Mouse (Mus musculus) lung, postnatal 0 days (tissue): ENCODE measurements around the gene Spata13. TPM values are rescaled to one million over a fixed set of nuclear protein-coding genes. Genes with fewer than 3 reads are reported as not detected.

Experiments used
- ATAC-seq: fragments of 200-750 bp; cut with Nextera tagmentation; 2 replicates; pipeline ENCODE4 v1.8.0; 2017; ENCODE audit warnings: moderate library complexity
- DNase-seq: peaks from one replicate; pipeline ENCODE4 v3.0.0-alpha.2; 2016; ENCODE audit warnings: low spot score
- H3K27ac ChIP-seq: fragments of 300-500 bp; sonication (generic); 2 replicates; pipeline ENCODE4 v1.5.1; 2014; ENCODE audit warnings: antibody characterized with exemption, mild to moderate bottlenecking, low read length, mixed read lengths
- H3K27me3 ChIP-seq: fragments of 300-500 bp; sonication (generic); replicated peaks from 2 replicates; pipeline ENCODE4 v1.6.1; 2014; ENCODE audit warnings: low read length, mixed read lengths; ENCODE audit not compliant: insufficient read depth
- H3K36me3 ChIP-seq: fragments of 300-500 bp; sonication (generic); 2 replicates; pipeline ENCODE4 v1.6.1; 2014; ENCODE audit warnings: low read length, mixed read lengths; ENCODE audit not compliant: insufficient read depth
- H3K4me1 ChIP-seq: fragments of 300-500 bp; sonication (generic); 2 replicates; pipeline ENCODE4 v1.6.1; 2014; ENCODE audit warnings: antibody characterized with exemption, low read depth, low read length, mixed read lengths; ENCODE audit not compliant: insufficient read depth
- H3K4me2 ChIP-seq: fragments of 300-500 bp; sonication (generic); replicated peaks from 2 replicates; pipeline ENCODE4 v1.6.1; 2014; ENCODE audit warnings: low read depth, mild to moderate bottlenecking, low read length, moderate library complexity, mixed read lengths
- H3K4me3 ChIP-seq: fragments of 300-500 bp; sonication (generic); 2 replicates; pipeline ENCODE4 v1.5.1; 2014; ENCODE audit warnings: low read depth, low read length
- H3K9ac ChIP-seq: fragments of 300-500 bp; sonication (generic); replicated peaks from 2 replicates; pipeline ENCODE4 v1.6.1; 2014; ENCODE audit warnings: low read depth, mild to moderate bottlenecking
- H3K9me3 ChIP-seq: fragments of 300-500 bp; sonication (generic); 2 replicates; pipeline ENCODE4 v1.6.1; 2016; ENCODE audit warnings: low read length, mixed read lengths
- CTCF ChIP-seq: IDR thresholded peaks from 2 replicates; pipeline ENCODE4 v1.5.1; 2016; ENCODE audit warnings: antibody characterized with exemption, mild to moderate bottlenecking
- EP300 ChIP-seq: IDR thresholded peaks from 2 replicates; pipeline ENCODE4 v1.6.1; 2016; ENCODE audit warnings: antibody characterized with exemption, mild to moderate bottlenecking, control low read depth
- WGBS: fragments of 180-500 bp; shearing (Covaris S2); extraction: QIAGEN DNeasy Blood & Tissue Kit; methylation state at CpG from one replicate; pipeline ENCODE4 v1.1.7; 2014; 5-methylcytosine and 5-hydroxymethylcytosine counted together
- polyA plus RNA-seq: library from polyadenylated mRNA; unstranded; fragments of >200 nt; fragmentation: Nextera tagmentation; extraction: Ambion mirVana; gene quantifications from 2 replicates; pipeline ENCODE4 v1.2.1, GENCODE M21; 2015

Spata13 gene
- polyA plus RNA-seq, 1 experiment from 2014 or later: 11.7 TPM

GRCm38 (mm10) chr14:60698980-60699379 lies 65.2 kb downstream of the Spata13 start:
- TF ChIP-seq CTCF (no peak), EP300 (no peak)
- WGBS: 76% methylated on average over 10 of the region's 10 CpGs
- DNase-seq (no peak), ATAC-seq (no peak)
- Histone ChIP-seq H3K9ac (no peak overlapping the region), H3K4me3 (no peak overlapping the region), H3K36me3 (no peaks in the 10 kb centered on the region), H3K4me2 (no peak overlapping the region), H3K9me3 (no peaks in the 10 kb centered on the region), H3K4me1 (peaks cover 3% of the 10 kb centered on the region; the same call in 1 of the 2 replicates), H3K27ac (no peak overlapping the region), H3K27me3 (no peaks in the 10 kb centered on the region)

GRCm38 (mm10) chr14:60702377-60703140 lies 68.8 kb downstream of the Spata13 start:
- Histone ChIP-seq H3K9me3 (no peaks in the 10 kb centered on the region), H3K27ac (no peak overlapping the region), H3K9ac (no peak overlapping the region), H3K4me3 (no peak overlapping the region), H3K36me3 (no peaks in the 10 kb centered on the region), H3K4me1 (peaks cover 3% of the 10 kb centered on the region), H3K27me3 (no peaks in the 10 kb centered on the region), H3K4me2 (no peak overlapping the region)
- peak; percentile 74 for DNase-seq
- WGBS: 56% methylated on average over 10 of the region's 10 CpGs
- TF ChIP-seq EP300: peak; percentile 49
- no peak for TF ChIP-seq CTCF
- ATAC-seq: peak; percentile 92

DNA sequence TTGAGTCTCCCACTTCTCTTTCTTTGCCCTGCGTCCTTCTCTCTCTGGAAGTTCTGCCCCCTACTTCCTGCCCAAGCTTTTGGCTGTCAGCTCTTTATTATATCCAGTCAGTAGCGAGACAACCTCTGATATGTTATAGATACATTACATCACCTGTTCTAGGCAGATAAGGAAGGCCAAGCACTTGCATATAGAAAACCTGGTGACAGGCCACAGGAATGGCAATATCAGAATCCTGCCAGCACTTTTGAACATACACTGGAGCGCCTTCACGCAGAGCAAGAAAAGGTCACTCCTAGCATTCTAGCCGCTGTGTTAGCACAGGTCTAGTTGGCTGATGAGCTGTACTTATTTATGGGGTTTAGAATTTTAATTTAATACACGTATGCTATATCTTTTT lies 70.7 kb downstream of the Spata13 start:
- Histone ChIP-seq H3K27me3 (no peaks in the 10 kb centered on the region), H3K36me3 (no peaks in the 10 kb centered on the region), H3K9ac (no peak overlapping the region), H3K4me1 (peaks cover 3% of the 10 kb centered on the region), H3K9me3 (no peaks in the 10 kb centered on the region), H3K27ac (no peak overlapping the region), H3K4me2 (no peak overlapping the region), H3K4me3 (no peak overlapping the region)
- ATAC-seq: no peak
- no peak for DNase-seq
- 61% methylated on average over 6 of the region's 6 CpGs for WGBS
- TF ChIP-seq CTCF (no peak), EP300 (no peak)

GRCm38 (mm10) chr14:60704961-60705360 lies 71.2 kb downstream of the Spata13 start:
- Histone ChIP-seq H3K9me3 (no peaks in the 10 kb centered on the region), H3K4me2 (no peak overlapping the region), H3K4me3 (no peak overlapping the region), H3K36me3 (no peaks in the 10 kb centered on the region), H3K4me1 (peaks cover 3% of the 10 kb centered on the region), H3K9ac (no peak overlapping the region), H3K27ac (no peak overlapping the region), H3K27me3 (no peaks in the 10 kb centered on the region)
- 35% methylated on average over 3 of the region's 3 CpGs for WGBS
- peak; percentile 37; the same call in 1 of the 2 replicates for ATAC-seq
- no peak for TF ChIP-seq EP300
- no peak for TF ChIP-seq CTCF
- DNase-seq: no peak

GRCm38 (mm10) chr14:60709192-60709591 lies 75.4 kb downstream of the Spata13 start:
- no peak for DNase-seq
- no peaks in the 10 kb centered on the region for H3K27me3 ChIP-seq
- H3K36me3 ChIP-seq: 0 out of 2 replicates have a peak, but pooled peaks cover 6% of the 10 kb centered on the region
- no peak overlapping the region for H3K4me3 ChIP-seq
- no peak for TF ChIP-seq CTCF
- TF ChIP-seq EP300: no peak
- no peak for ATAC-seq
- no peak overlapping the region for H3K4me2 ChIP-seq
- H3K9ac ChIP-seq: no peak overlapping the region
- no peaks in the 10 kb centered on the region for H3K9me3 ChIP-seq
- no peak overlapping the region for H3K27ac ChIP-seq
- 47% methylated on average over 11 of the region's 11 CpGs for WGBS
- H3K4me1 ChIP-seq: no peaks in the 10 kb centered on the region; the same call in 1 of the 2 replicates

DNA sequence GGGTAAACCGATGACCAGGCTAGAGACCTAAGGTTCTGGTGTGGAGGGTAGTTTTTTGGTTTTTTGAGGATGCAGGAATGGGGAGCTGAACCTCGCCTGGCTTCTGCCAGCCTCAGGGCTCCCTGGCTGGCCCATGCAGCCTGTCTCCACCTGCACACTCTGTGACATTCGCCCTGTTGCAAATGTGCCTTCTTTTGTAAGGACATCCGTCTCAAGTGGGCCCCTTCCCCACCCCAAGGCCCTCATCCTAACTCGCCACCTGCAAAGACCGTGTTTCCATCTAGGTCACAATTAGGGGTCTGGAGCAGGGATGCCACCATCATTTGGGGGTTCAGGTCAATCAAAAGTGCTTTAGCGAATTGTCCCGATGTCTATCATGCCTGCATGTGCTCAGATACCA lies 75.9 kb downstream of the Spata13 start:
- H3K27ac ChIP-seq: no peak overlapping the region
- WGBS: 87% methylated on average over 8 of the region's 8 CpGs
- TF ChIP-seq EP300 (no peak), CTCF (no peak)
- ATAC-seq (no peak), DNase-seq (no peak)
- no peaks in the 10 kb centered on the region for H3K27me3 ChIP-seq
- H3K4me1 ChIP-seq: no peaks in the 10 kb centered on the region
- H3K4me3 ChIP-seq: no peak overlapping the region
- 0 out of 2 replicates have a peak, but pooled peaks cover 6% of the 10 kb centered on the region for H3K36me3 ChIP-seq
- H3K9ac ChIP-seq: no peak overlapping the region
- no peaks in the 10 kb centered on the region for H3K9me3 ChIP-seq
- H3K4me2 ChIP-seq: no peak overlapping the region
